ENCODE assay signal across 27 mouse cellular contexts in the genomic region with DNA sequence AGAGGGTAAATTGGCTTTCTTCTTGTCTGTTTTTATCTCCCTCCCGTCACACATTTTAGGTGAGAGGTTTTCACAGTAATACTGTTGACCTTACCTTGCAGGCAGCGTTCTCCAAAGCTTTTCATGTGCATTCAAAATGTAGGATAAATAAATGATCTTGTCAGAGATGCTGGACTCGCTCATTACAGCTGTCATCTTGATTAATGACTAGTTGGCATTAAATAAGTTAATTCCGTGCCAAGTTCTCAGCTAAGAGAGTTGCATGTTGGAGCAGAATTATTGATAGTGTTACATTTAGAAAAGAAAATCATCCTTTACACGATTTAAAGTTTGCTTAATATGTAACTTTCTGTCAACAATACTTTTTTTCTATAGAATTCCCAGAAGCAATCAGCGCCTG. TPM values are rescaled to one million over a fixed set of nuclear protein-coding genes. Genes with fewer than 3 reads are reported as not detected.
"Had no signal": no experiment of that assay in that cellular context is flagged by ENCODE, and none has a peak within 500 bp of the region (broad histone marks: within the 10 kb centered on the region; RNA-seq: fewer than 3 reads in every experiment).

No protein-coding gene starts in this region.

- H3K4me2 ChIP-seq: heart, embryonic 12.5 days; hindbrain, embryonic 13.5 days; intestine, embryonic 15.5 days; limb, embryonic 12.5 days; liver, embryonic 11.5 days; liver, embryonic 13.5 days; liver, embryonic 15.5 days had no signal

- H3K4me1 ChIP-seq: liver, embryonic 13.5 days; liver, embryonic 15.5 days had no signal

- H3K9me3 ChIP-seq: heart, embryonic 10.5 days; heart, embryonic 12.5 days; hindbrain, embryonic 10.5 days; hindbrain, embryonic 13.5 days; intestine, embryonic 15.5 days; limb, embryonic 10.5 days; limb, embryonic 12.5 days; liver, embryonic 13.5 days; liver, embryonic 15.5 days had no signal

- ATAC-seq: inflammation-experienced regulatory T-cells, adult 6 months; intestine, embryonic 15.5 days; intestine, postnatal 0 days had no signal

- H3K4me3 ChIP-seq: gastrocnemius, adult 2 months; heart, embryonic 10.5 days; heart, embryonic 12.5 days; hindbrain, embryonic 10.5 days; hindbrain, embryonic 13.5 days; intestine, embryonic 15.5 days; layer of hippocampus, adult 2 months; left cerebral cortex, adult 2 months; limb, embryonic 10.5 days; limb, embryonic 12.5 days; liver, embryonic 13.5 days; liver, embryonic 15.5 days had no signal

- H3K9ac ChIP-seq: heart, embryonic 12.5 days; hindbrain, embryonic 13.5 days; intestine, embryonic 15.5 days; limb, embryonic 12.5 days; liver, embryonic 13.5 days; liver, embryonic 15.5 days had no signal

- H3K36me3 ChIP-seq: heart, embryonic 10.5 days; heart, embryonic 12.5 days; hindbrain, embryonic 10.5 days; hindbrain, embryonic 13.5 days; intestine, embryonic 15.5 days; limb, embryonic 10.5 days; limb, embryonic 12.5 days; liver, embryonic 13.5 days; liver, embryonic 15.5 days had no signal

- DNase-seq: gastrocnemius, adult 2 months; gastrocnemius, postnatal 10 days; gastrocnemius, postnatal 25 days; heart, adult 18-20 months; heart, postnatal 10 days; heart, postnatal 4 days; kidney, adult 18-20 months; kidney, adult 8-10 months; kidney, postnatal 10 days; kidney, postnatal 25 days; kidney, postnatal 4 days; liver; liver, embryonic 13.5 days had no signal

- H3K27ac ChIP-seq: gastrocnemius, adult 2 months; heart, embryonic 10.5 days; hindbrain, embryonic 10.5 days; hindbrain, embryonic 13.5 days; intestine, embryonic 15.5 days; layer of hippocampus, adult 2 months; left cerebral cortex, adult 2 months; limb, embryonic 10.5 days; limb, embryonic 12.5 days; liver, embryonic 13.5 days; liver, embryonic 15.5 days had no signal

RNA-seq across cellular contexts. Expression of a gene that starts 4.9 kb away (rescaled TPM):
- total RNA-seq: granulocyte monocyte progenitor cell, adult 5-6 weeks had no signal
- polyA plus RNA-seq: inflammation-experienced regulatory T-cells, adult 6 months had no signal
